Mouse (Mus musculus) cerebellum, adult 9-10 months (tissue): ENCODE results near the gene Pkig.

ENCODE experiments used
- DNase-seq: peaks from one replicate; pipeline ENCODE4 v3.0.0; 2022

The Pkig gene

GRCm38 (mm10) chr2:163685761-163686200 is 27.6 kb downstream of the Pkig start:
- DNase-seq: peak; percentile 86

GRCm38 (mm10) chr2:163686233-163686632 is 28.0 kb downstream of the Pkig start:
- DNase-seq: no peak

GRCm38 (mm10) chr2:163686886-163687285 is 28.7 kb downstream of the Pkig start:
- peak; percentile 30 for DNase-seq

GRCm38 (mm10) chr2:163688377-163688776 is 30.2 kb downstream of the Pkig start:
- DNase-seq: peak; percentile 26

- DNase-seq: no peak
Measured at GRCm38 (mm10) chr2:163689771-163690170, 31.6 kb downstream of the Pkig start.

GRCm38 (mm10) chr2:163690409-163691304 is 32.5 kb downstream of the Pkig start:
- DNase-seq: no peak

- DNase-seq: no peak
Measured at GRCm38 (mm10) chr2:163691846-163692605, 33.8 kb downstream of the Pkig start.

GRCm38 (mm10) chr2:163692873-163693612 is 34.9 kb downstream of the Pkig start:
- no peak for DNase-seq

GRCm38 (mm10) chr2:163693716-163694314 is 35.6 kb downstream of the Pkig start:
- no peak for DNase-seq

- no peak for DNase-seq
Measured at GRCm38 (mm10) chr2:163696763-163697162, 38.6 kb downstream of the Pkig start.

GRCm38 (mm10) chr2:163697764-163698480 is 39.7 kb downstream of the Pkig start:
- DNase-seq: no peak

- no peak for DNase-seq
Measured at GRCm38 (mm10) chr2:163699078-163699780, 41.0 kb downstream of the Pkig start.

GRCm38 (mm10) chr2:163702431-163702830 is 44.2 kb downstream of the Pkig start:
- no peak for DNase-seq

GRCm38 (mm10) chr2:163702921-163703320 is 44.7 kb downstream of the Pkig start:
- no peak for DNase-seq

- no peak for DNase-seq
Measured at GRCm38 (mm10) chr2:163703599-163704260, 45.5 kb downstream of the Pkig start.

GRCm38 (mm10) chr2:163708321-163708720 is 50.1 kb downstream of the Pkig start:
- no peak for DNase-seq

GRCm38 (mm10) chr2:163708763-163709250 is 50.6 kb downstream of the Pkig start:
- DNase-seq: no peak

GRCm38 (mm10) chr2:163710000-163710399 is 51.8 kb downstream of the Pkig start:
- no peak for DNase-seq

- DNase-seq: no peak
Measured at GRCm38 (mm10) chr2:163710606-163711159, 52.5 kb downstream of the Pkig start.

- DNase-seq: no peak
Measured at GRCm38 (mm10) chr2:163711368-163711868, 53.2 kb downstream of the Pkig start.
